Mouse (Mus musculus): Measurements from ENCODE around the gene Snx22.

- no peak for TF ChIP-seq POLR2A (IDR thresholded peaks at IDR 0.05; ENCODE audit: insufficient read depth, low read length)
- no peak for TF ChIP-seq CTCF (IDR thresholded peaks at IDR 0.05; ENCODE audit: low read depth, low read length)
These were observed 6.1 kb downstream of the Snx22 start for GRCm38 (mm10) chr9:66063446-66063845.

Data from ES-Bruce4 (cell line).